Mouse (Mus musculus): Measurements from ENCODE around the gene Cyb561.

Cyb561 gene

DNA sequence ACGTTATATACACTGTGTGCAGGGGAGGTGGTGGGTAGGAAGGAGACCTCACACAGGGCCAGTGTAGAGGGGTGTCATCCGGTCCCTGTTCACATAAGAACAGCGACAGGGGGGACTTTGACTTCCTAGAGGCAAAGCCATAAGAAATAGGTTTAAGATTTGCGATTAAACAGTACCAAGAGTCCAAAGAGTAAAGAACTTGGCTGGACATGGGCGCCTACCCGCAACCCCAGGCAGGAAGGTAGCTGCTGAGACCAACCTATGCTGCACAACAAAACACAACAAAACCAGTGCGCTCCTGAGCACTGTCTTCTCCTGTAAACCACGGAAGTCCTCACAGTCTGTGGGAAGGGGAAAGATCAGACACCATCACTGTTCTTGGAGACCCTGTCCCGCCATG is 1.0 kb downstream of the Cyb561 start:
- DNase-seq (ENCODE audit: inconsistent ontology term): no peak

GRCm38 (mm10) chr11:105951601-105952044 is 1.5 kb downstream of the Cyb561 start:
- no peak for DNase-seq (ENCODE audit: inconsistent ontology term)

- no peak for DNase-seq (ENCODE audit: inconsistent ontology term)
Observed at GRCm38 (mm10) chr11:105950519-105950918, 2.6 kb downstream of the Cyb561 start.

DNA sequence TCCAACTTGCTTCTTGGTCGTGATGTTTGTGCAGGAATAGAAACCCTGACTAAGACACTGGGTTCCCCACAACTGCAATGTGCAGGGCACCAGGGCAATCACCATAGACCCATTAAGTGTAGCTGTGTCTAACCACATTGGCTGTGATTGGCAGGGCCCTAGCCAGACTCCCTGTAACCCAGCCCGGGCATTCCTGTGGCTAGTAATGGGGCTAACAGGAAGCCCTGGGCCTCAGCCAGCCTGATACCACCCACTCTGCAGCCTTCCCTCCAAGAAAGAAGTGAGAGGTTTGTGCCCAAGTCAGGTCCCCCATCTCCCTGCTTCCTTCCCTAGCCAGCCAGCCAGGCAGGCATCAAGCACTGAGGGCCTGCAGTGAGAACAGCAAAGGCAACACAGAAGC is 4.9 kb downstream of the Cyb561 start:
- peak; percentile 73 for DNase-seq (ENCODE audit: inconsistent ontology term)

DNA sequence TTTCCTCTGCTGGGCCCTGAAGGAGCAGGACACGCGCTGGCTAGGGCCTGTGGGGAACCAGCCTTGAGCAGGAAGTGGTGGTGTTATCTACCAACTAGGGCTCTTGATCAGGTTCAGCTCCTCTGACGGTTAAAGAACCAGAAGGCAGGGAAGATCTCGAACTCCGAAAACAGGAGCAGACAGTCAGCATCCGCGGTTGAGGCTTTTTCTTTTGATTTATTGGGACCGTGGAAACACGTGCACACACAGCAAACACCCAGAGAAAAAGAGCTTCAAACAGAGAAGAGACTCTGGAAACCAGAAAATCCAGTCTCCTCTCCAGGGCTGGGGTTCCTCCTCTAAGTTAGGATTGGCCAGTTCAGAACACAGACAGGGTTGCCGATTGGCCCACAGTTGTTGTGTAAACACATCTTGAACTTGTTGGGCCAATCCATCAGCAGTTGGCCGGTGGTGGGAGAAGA is 6.4 kb downstream of the Cyb561 start:
- DNase-seq (ENCODE audit: inconsistent ontology term): no peak

DNA sequence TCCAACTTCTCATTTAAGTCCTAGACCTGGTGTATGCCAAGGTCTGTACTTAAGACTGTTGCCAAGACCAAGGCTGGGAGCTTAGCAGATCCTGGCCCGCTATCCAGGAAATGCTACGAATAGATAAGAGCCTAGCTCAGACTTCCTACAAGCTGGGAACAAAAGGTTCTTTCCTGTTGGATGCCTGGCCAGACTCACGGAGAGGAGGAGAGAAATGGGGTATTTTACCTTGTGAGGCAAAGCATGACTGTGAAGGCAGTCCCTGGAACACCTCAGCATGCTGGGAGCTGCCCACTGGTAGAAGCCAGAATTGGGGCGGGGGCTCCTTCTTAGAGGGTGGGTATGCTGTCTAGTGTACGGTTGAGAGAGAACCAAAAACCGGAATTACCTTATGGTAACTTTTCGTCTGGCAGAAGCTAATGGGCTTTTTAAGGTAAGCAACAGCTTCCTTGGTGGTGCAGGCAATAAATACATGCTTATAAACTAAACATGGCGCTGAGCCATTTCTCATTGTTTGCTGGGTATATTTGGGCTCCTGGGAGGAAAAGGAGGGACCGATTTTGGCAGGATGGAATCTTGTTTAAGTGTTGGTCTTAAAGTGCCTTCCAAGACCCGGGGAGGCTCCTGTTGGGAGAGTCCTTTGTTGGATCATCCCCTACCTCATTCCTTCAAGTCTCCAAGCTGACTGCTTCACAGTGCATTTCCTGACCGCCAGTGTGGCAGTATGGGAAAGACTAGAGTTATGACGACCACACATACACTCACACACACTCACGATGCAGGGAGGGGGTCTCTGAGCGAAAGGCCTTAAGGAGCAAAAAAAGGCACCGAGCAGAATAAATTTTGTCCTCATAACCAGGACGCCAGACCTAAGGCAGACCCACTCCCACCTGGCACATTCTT is 8.1 kb downstream of the Cyb561 start:
- DNase-seq (ENCODE audit: inconsistent ontology term): no peak

GRCm38 (mm10) chr11:105944126-105944621 is 9.0 kb downstream of the Cyb561 start:
- DNase-seq (ENCODE audit: inconsistent ontology term): no peak

- DNase-seq (ENCODE audit: inconsistent ontology term): peak; percentile 56
Observed at GRCm38 (mm10) chr11:105943133-105944102, 9.7 kb downstream of the Cyb561 start.

GRCm38 (mm10) chr11:105941973-105942372 is 11.2 kb downstream of the Cyb561 start:
- no peak for DNase-seq (ENCODE audit: inconsistent ontology term)

- DNase-seq (ENCODE audit: inconsistent ontology term): no peak
Observed at GRCm38 (mm10) chr11:105938771-105939170, 14.4 kb downstream of the Cyb561 start.

GRCm38 (mm10) chr11:105936974-105937373 is 16.2 kb downstream of the Cyb561 start:
- DNase-seq (ENCODE audit: inconsistent ontology term): no peak

- DNase-seq (ENCODE audit: inconsistent ontology term): peak; percentile 63
Observed at GRCm38 (mm10) chr11:105936200-105936599, 16.9 kb downstream of the Cyb561 start.

- DNase-seq (ENCODE audit: inconsistent ontology term): no peak
Observed at GRCm38 (mm10) chr11:105935496-105935895, 17.6 kb downstream of the Cyb561 start.

DNA sequence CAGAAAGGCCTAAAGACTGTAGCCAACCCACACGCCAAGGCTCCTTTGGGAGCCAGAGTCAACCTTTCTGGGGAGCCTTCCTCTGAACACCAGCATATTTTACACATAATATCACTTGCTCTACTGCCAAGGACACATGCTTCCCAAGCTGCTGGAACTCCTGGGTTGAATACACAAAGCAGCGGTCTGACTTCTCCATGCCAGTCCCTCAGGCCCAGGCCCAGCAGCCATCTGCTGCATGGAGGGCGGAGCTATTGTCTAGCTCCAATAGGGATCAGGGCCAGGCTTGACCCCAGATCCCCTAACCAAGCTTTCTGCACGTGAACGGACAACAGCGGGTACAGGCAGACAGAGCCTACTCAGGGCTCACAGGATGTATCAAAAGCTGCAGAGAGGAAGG is 18.3 kb downstream of the Cyb561 start:
- no peak for DNase-seq (ENCODE audit: inconsistent ontology term)

DNA sequence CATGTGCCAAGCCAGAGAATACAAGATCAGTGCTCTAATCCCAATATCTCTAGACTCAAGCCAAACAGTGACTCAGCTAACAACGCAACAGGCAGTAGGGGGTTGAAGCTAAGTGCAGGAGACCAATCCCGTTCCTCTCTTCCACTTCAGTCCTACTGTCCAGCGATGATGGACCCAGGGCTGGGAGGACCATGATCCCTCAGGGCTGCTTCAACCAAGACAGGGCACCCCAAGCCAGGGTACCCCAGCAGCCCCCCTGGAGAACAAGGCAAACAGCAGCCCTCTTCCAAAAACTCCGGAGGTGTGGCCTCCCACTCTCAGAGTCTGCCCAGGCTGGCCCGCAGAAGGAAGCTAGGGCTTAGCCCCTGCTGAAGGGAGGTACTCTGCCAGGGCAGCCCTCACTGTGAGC is 18.8 kb downstream of the Cyb561 start:
- DNase-seq (ENCODE audit: inconsistent ontology term): no peak

GRCm38 (mm10) chr11:105933746-105934145 is 19.4 kb downstream of the Cyb561 start:
- no peak for DNase-seq (ENCODE audit: inconsistent ontology term)

GRCm38 (mm10) chr11:105931380-105931779 is 21.8 kb downstream of the Cyb561 start:
- no peak for DNase-seq (ENCODE audit: inconsistent ontology term)

GRCm38 (mm10) chr11:105928171-105928570 is 25.0 kb downstream of the Cyb561 start:
- DNase-seq (ENCODE audit: inconsistent ontology term): no peak

DNA sequence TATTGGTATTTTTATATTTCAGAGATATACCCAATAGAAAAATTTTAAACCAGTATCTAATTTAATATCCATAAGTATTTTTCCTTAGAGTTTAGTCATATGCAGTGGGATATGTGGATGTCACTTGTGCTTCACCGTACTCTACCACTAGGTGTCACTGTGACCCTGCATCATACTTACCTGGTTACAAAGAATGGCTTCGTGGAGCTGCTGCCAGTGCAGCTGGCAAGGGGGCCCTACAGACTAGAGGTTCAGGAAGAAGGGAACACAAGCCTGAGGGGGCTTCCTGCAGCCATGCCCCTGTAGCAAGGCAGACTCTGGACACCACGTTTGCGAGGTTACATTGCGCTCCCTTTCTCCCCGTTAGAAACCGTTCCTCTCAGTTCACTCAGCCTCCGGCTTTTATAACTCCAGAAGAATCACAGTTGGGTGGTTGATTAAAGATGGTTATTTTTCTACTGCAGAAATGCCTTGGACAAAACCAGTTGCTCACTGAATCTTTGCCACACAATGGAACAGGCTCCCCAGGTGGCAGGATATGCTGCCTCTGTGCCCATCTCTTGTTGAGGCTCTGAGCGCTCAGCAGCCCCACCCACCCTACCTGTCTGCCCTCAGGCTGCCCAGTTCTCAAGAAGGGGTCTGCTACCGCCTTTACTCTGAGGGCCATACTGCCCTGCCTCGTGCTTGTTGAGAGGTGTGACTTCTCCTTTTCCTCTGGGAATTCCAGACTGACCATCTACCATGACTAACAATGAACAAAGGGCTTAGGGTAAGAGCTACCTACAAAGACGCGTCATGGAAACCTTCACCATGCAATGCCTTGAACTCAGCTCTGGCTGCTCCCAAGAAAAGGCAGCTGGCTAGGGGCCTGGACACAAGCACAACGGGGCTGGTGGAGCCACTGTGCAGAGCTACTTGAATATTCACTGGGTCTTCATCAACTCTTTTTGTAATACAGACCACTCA is 25.8 kb downstream of the Cyb561 start:
- peak; percentile 51 for DNase-seq (ENCODE audit: inconsistent ontology term)

- no peak for DNase-seq (ENCODE audit: inconsistent ontology term)
Observed at GRCm38 (mm10) chr11:105922769-105923663, 30.1 kb downstream of the Cyb561 start.

Data from Muller cell, postnatal 12 days (primary cell).